Mouse (Mus musculus) forebrain, embryonic 16.5 days (tissue): ENCODE data around the gene Irs1. TPM values are rescaled to one million over a fixed set of nuclear protein-coding genes. Genes with fewer than 3 reads are reported as not detected.

Source experiments
- ATAC-seq: fragments of 200-750 bp; cut with Nextera tagmentation; 2 replicates; pipeline ENCODE4 v1.8.0; 2017; ENCODE audit warnings: mild to moderate bottlenecking, moderate library complexity
- H3K27ac ChIP-seq: fragments of 300-500 bp; sonication (generic); 2 replicates; pipeline ENCODE4 v1.5.1; 2014; ENCODE audit warnings: low read length, control low read depth
- H3K27me3 ChIP-seq: fragments of 300-500 bp; sonication (generic); replicated peaks from 2 replicates; pipeline ENCODE4 v1.6.1; 2014; ENCODE audit warnings: low read length; ENCODE audit not compliant: control insufficient read depth, insufficient read depth
- H3K36me3 ChIP-seq: fragments of 300-500 bp; sonication (generic); 2 replicates; pipeline ENCODE4 v1.6.1; 2014; ENCODE audit not compliant: control insufficient read depth, insufficient read depth
- H3K4me1 ChIP-seq: fragments of 300-500 bp; sonication (generic); replicated peaks from 2 replicates; pipeline ENCODE4 v1.6.1; 2014; ENCODE audit warnings: low read length; ENCODE audit not compliant: control insufficient read depth, insufficient read depth
- H3K4me2 ChIP-seq: fragments of 300-500 bp; sonication (generic); 2 replicates; pipeline ENCODE4 v1.6.1; 2014; ENCODE audit warnings: mild to moderate bottlenecking, low read length, control low read depth
- H3K4me3 ChIP-seq: fragments of 300-500 bp; sonication (generic); replicated peaks from 2 replicates; pipeline ENCODE4 v1.5.1; 2014; ENCODE audit warnings: mild to moderate bottlenecking, low read length, control low read depth
- H3K9ac ChIP-seq: fragments of 300-500 bp; sonication (generic); replicated peaks from 2 replicates; pipeline ENCODE4 v1.6.1; 2014; ENCODE audit warnings: low read depth, low read length, control low read depth
- H3K9me3 ChIP-seq: fragments of 300-500 bp; sonication (generic); 2 replicates; pipeline ENCODE4 v1.6.1; 2016; ENCODE audit warnings: low read length; ENCODE audit not compliant: control insufficient read depth
- whole genome bisulfite sequencing: fragments of 180-500 bp; shearing (Covaris S2); extraction: QIAGEN DNeasy Blood & Tissue Kit; methylation state at CpG from one replicate; pipeline ENCODE4 v1.1.7; 2014; 5-methylcytosine and 5-hydroxymethylcytosine counted together
- polyA plus RNA-seq: library from polyadenylated mRNA; unstranded; fragments of >200 nt; fragmentation: Nextera tagmentation; extraction: Ambion mirVana; gene quantifications from 2 replicates; pipeline ENCODE4 v1.2.1, GENCODE M21; 2015

Irs1 gene
- polyA plus RNA-seq, 1 experiment from 2014 or later, result 9.2 TPM

DNA sequence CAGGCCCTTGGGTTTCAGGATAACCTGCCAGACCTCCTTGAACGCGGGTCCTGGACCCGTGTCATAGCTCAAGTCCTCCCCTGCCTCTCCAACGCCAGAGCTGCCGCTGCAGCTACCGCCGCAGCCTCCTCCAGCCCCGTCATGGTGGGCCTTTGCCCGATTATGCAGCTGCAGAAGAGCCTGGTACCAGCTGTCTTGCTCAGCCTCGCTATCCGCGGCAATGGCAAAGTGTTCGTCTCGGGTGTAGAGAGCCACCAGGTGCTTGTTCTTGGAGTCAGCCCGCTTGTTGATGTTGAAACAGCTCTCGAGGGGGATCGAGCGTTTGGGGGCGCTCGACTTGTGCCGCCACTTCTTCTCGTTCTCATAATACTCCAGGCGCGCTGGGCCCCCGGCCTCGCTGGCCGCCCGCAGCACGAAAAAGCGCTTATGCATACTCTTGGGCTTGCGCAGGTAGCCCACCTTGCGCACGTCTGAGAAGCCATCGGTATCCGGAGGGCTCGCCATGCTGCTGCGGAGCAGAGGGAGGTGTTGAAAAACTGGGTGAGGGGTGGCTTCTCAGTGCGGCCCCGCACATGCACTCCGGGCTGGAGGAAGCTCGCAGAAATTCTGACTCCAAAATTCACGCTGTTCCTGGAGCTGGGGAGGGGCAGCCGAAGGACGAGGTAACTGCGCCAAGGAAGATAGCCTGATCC, 1.1 kb downstream of the Irs1 start:
- no peaks in the 10 kb centered on the region for H3K36me3 ChIP-seq
- WGBS, result under 1% methylated on average over 45 of the region's 45 CpGs
- ATAC-seq, result peak; percentile 3
- peak overlapping the region; percentile 87 for H3K9ac ChIP-seq
- H3K27me3 ChIP-seq, result no peaks in the 10 kb centered on the region
- peak overlapping the region; percentile 89 for H3K4me3 ChIP-seq
- peak overlapping the region; percentile 99 for H3K27ac ChIP-seq
- peaks cover 56% of the 10 kb centered on the region for H3K4me1 ChIP-seq
- H3K9me3 ChIP-seq, result no peaks in the 10 kb centered on the region
- H3K4me2 ChIP-seq, result peak overlapping the region; percentile 85

DNA sequence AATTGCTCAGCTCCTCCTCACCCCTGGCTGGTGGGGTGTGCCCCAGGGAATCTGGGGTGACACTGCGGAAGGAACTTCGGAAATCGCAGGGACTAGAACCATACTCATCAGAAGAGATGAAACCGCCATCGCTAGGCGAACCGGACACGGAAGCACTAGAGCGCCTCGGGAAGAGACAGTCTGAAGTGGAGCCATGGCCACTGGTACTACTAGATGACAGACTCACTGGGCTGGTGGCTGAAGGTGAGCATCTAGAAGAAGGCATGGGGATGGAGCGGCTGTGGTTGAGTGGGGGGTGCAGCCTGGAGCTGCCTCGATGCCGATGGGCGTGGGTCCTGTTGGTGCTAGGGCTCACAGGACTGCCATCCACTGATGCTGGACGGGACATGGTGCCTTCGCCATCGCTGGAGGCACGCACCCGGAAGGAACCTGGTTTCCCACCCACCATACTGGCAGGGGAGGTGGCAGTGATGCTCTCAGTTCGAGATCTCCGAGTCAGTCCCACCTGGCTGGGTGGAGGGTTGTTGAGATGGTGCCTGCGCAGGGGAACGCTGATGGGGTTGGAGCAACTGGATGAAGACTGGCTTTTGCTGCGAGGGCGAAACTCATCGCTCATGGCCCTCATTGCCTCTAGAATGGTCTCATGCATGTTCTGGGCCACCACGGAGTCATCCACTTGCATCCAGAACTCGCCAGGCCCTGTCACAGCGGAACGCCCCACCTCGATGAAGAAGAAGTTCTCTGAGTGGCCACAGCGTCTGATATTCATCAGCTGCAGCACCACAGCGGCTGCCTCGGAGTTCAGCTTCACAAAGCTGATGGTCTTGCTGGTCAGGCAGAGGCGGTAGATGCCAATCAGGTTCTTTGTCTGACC, 1.9 kb downstream of the Irs1 start:
- Histone ChIP-seq H3K4me3 (peak overlapping the region; percentile 89), H3K4me1 (peaks cover 57% of the 10 kb centered on the region), H3K9ac (peak overlapping the region; percentile 87), H3K27me3 (no peaks in the 10 kb centered on the region), H3K27ac (peak overlapping the region; percentile 99), H3K9me3 (no peaks in the 10 kb centered on the region), H3K4me2 (peak overlapping the region; percentile 85), H3K36me3 (no peaks in the 10 kb centered on the region)
- 65% methylated on average over 35 of the region's 35 CpGs for WGBS
- ATAC-seq, result no peak

DNA sequence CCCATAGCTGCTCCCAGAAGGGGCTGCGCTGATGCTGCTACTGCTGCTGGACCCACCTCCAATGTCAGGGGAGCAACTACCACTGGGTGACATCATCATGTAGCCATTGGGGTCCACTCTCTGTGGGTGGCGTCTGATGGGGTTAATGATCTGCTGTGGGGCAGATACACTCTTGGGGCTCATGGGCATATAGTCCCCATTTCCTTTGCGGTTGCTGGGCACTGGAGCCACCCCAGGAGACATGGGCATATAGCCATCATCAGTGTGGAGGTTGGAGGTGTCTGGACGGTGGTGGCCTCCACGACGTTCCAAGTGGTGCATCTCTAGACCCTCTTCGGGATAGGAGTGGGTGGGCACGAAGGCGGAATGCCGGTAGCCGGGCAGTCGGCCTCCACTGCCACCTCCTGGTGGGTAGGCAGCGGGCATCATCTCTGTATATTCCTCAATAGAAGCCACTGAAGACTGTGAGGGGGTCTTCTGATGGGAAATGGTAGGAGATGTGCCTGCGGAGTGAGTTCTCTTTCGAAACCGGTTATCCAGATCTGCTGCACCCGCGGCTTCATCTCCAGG, 2.7 kb downstream of the Irs1 start:
- ATAC-seq, result no peak
- H3K36me3 ChIP-seq, result no peaks in the 10 kb centered on the region
- H3K27ac ChIP-seq, result no peak overlapping the region
- peaks cover 62% of the 10 kb centered on the region for H3K4me1 ChIP-seq
- H3K9me3 ChIP-seq, result no peaks in the 10 kb centered on the region
- no peak overlapping the region for H3K9ac ChIP-seq
- H3K4me2 ChIP-seq, result peak overlapping the region; percentile 85
- peak overlapping the region; percentile 89 for H3K4me3 ChIP-seq
- H3K27me3 ChIP-seq, result no peaks in the 10 kb centered on the region
- WGBS, result 87% methylated on average over 18 of the region's 18 CpGs

DNA sequence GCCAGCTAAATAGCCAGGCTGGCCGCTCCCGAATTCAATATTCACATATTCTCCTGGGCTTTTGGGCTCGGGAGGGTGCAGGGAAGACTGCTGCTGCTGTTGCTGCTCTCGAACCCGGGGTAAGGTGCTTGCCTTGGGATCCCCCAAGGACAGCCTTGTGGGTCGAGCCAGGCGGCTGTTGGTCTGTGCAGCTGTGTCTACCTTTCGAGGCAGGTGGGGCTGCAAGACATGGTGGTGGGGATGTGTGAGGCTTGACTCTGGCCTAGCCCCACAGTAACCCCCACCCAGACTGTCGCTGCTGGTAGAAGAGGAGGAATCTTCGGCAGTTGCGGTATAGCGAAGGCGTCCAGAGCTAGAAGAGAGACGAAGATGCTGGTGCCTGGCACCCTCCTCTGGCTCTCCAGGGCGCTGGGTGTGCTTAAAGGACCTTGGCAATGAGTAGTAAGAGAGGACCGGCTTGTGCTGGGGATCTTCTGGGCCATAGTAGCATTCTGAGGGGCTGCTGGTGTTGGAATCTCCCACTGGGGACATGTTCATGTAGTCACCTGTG, 3.4 kb downstream of the Irs1 start:
- no peaks in the 10 kb centered on the region for H3K27me3 ChIP-seq
- no peak for ATAC-seq
- peak overlapping the region; percentile 85 for H3K4me2 ChIP-seq
- peak overlapping the region; percentile 49 for H3K4me3 ChIP-seq
- H3K9me3 ChIP-seq, result no peaks in the 10 kb centered on the region
- H3K9ac ChIP-seq, result peak overlapping the region; percentile 64
- no peak overlapping the region for H3K27ac ChIP-seq
- WGBS, result 86% methylated on average over 16 of the region's 16 CpGs
- H3K4me1 ChIP-seq, result peaks cover 56% of the 10 kb centered on the region
- H3K36me3 ChIP-seq, result no peaks in the 10 kb centered on the region

DNA sequence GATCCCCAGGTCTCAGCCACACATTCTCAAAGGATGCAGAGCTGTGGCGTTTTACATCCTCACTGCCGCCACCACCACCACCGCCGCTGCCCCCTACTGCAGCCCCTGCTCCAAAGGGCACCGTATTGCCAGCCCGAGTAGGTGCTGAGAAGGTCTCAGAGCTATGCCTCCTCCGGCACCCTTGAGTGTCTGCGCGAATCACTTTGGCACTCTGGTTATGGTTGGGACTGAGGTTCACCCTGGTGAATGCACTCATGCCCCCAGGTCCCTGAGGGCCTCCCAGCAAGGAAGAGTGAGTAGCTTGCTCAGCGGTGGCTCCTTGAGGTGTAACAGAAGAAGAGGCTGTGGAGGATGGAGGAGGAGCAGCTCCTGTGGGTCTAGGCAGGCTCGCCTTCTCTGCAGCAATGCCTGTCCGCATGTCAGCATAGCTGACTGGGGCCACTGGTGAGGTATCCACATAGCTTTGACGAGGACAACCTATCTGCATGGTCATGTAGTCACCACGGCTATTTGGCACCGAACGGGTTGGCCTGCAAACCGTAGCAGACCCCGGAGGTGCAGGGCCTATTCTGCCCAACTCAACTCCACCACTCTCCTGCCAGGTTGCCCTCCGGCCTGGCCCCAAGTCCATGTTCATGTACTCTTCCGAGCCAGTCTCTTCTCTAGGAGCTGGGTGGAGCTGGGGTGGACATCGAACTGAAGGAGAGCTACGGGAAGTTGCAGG, 4.0 kb downstream of the Irs1 start:
- peak overlapping the region; percentile 85 for H3K4me2 ChIP-seq
- WGBS, result 50% methylated on average over 22 of the region's 22 CpGs
- H3K27ac ChIP-seq, result peak overlapping the region; percentile 50
- H3K9me3 ChIP-seq, result no peaks in the 10 kb centered on the region
- H3K27me3 ChIP-seq, result no peaks in the 10 kb centered on the region
- ATAC-seq, result no peak
- H3K36me3 ChIP-seq, result no peaks in the 10 kb centered on the region
- peaks cover 56% of the 10 kb centered on the region for H3K4me1 ChIP-seq
- H3K4me3 ChIP-seq, result peak overlapping the region; percentile 49
- peak overlapping the region; percentile 64 for H3K9ac ChIP-seq

DNA sequence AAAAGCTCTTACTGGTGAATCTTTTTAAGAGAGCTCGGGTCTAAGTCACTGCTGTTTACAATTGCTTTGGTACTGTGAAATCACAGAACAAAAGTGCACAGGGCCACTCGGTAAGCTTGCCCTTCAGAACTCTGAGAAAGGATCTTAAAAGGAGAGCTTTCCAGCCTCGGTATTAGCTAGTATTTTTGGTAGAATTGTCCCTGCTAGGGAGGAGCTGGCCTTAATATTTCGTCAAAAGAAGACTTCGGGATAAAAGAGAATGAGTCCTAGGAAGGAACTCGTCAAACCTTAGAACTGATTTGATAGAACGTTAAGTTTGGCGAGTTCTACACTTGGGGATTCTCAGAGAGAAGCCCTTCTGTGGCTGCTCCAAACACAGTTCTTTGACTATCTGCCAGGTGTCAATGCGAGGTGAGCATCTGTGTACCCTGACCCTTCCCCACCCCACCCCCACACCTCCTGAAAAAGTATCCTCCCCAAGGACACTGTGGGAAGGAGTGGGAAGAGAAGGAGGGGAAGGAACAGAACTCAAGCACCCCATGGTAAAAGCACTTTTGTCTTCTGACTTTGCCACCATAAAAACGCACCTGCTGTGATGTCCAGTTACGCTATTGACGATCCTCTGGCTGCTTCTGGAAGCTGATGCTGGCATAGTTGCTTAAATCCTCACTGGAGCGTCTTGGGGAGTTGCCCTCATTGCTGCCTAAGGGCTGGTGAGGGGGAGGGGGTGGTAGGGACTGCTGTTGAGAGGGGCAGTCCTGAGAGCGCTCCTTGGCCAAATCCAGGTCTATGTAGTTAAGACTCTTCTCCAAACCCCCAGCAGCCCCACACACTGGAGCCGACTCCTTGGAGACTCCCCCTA, 4.8 kb downstream of the Irs1 start:
- no peaks in the 10 kb centered on the region for H3K27me3 ChIP-seq
- peak overlapping the region; percentile 85 for H3K4me2 ChIP-seq
- peaks cover 58% of the 10 kb centered on the region for H3K4me1 ChIP-seq
- WGBS, result 12% methylated on average over 15 of the region's 15 CpGs
- peak overlapping the region; percentile 64 for H3K9ac ChIP-seq
- no peaks in the 10 kb centered on the region for H3K9me3 ChIP-seq
- ATAC-seq, result no peak
- H3K36me3 ChIP-seq, result no peaks in the 10 kb centered on the region
- peak overlapping the region; percentile 49 for H3K4me3 ChIP-seq
- H3K27ac ChIP-seq, result peak overlapping the region; percentile 54

DNA sequence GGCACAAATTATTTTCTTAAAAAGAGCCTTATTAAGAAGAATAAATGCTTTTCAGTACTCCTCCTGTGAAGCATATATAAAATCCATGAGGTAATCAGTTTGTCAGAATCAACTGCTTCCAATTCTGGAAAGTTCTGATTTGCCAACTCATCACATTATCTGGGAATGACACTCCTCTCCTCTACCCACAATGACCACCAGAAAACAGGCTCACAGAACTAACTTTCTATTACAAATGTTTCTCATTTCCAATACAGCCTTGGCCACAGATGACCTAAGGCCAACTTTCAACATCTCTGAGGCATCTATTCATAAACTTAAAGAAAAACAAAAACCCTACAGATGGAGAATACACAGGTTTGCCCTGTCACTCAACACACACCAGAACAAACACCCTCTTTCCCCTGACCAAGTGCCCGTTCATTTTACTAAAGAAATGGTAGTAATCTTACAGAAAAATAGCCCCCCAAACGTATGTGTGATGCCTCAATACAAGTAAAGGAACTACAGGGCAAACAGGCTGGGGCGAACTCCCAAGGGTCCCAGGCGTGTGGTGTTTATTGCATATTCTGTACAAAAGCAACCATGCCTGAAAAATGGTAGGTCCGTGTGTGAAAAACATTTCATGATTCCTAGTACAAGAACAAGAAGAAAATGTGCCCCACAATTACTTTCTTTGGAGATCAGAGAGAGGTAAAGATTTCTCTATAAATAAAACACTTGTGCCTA, 5.6 kb downstream of the Irs1 start:
- no peaks in the 10 kb centered on the region for H3K9me3 ChIP-seq
- WGBS, result 5% methylated on average over 5 of the region's 5 CpGs
- peaks cover 58% of the 10 kb centered on the region for H3K4me1 ChIP-seq
- peak overlapping the region; percentile 49 for H3K4me3 ChIP-seq
- H3K36me3 ChIP-seq, result no peaks in the 10 kb centered on the region
- peak overlapping the region; percentile 54 for H3K27ac ChIP-seq
- ATAC-seq, result no peak
- H3K4me2 ChIP-seq, result peak overlapping the region; percentile 85
- H3K9ac ChIP-seq, result peak overlapping the region; percentile 64
- no peaks in the 10 kb centered on the region for H3K27me3 ChIP-seq

DNA sequence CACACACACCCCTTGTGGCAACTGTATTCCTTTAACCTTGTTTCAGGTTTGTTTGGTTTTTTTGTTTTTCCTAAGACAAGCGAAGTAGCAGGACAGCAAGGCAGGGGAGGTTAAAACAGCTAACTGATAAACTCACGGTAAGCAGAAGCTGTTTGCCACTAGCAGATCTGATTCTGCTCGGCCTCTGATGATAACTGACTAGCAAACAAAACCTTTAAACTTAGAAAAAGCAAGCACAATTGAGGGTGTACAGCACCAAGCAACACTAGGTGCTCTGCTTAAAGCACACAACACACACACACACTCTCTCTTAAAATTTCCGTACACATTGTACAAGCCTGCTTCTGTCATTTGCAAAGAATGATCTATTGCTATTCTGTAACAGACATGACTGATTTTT, 6.8 kb downstream of the Irs1 start:
- no peaks in the 10 kb centered on the region for H3K27me3 ChIP-seq
- H3K4me3 ChIP-seq, result peak overlapping the region; percentile 54
- peak overlapping the region; percentile 96 for H3K27ac ChIP-seq
- H3K36me3 ChIP-seq, result no peaks in the 10 kb centered on the region
- H3K9ac ChIP-seq, result peak overlapping the region; percentile 59
- no peaks in the 10 kb centered on the region for H3K9me3 ChIP-seq
- no peak for ATAC-seq
- H3K4me2 ChIP-seq, result peak overlapping the region; percentile 76
- 7% methylated on average over 4 of the region's 4 CpGs for WGBS
- H3K4me1 ChIP-seq, result peaks cover 52% of the 10 kb centered on the region
